Mouse (Mus musculus) skeletal muscle tissue, adult 2 months (tissue): ENCODE results near the gene Rpl28.
"Not testable (repeated sequence)": the region's sequence is repeated elsewhere in the genome, so short reads cannot be mapped to it uniquely, and the experiment has no call there.

Source experiments
- DNase-seq: peaks from one replicate; pipeline ENCODE4 v3.0.0-alpha.2; 2012; ENCODE audit warnings: low read depth, low spot score

Gene Rpl28

DNA sequence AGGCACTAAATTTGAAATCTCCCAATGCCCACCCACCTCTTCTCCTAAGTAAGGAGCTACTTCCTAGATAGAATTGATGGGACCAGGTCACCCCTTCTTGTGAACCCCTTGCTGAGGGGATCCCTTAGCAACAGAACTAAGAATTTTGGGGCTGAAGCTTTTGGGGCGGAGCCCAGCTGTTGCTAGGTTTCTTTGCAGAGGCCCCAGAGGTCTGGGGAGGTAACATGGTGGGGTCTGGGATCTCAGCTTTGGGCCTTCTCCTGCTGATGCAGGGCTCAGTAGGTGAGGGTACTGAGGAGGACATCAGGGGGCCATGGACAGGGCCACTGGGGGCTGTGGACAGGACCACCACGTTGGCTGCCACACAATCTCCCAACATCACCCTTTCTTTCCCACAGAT, 9.9 kb upstream of the Rpl28 start, which contains the start of the genes Il11 and Tmem190:
Gene Il11, minus strand, starts transcription at position 101 of the 400 bp plus-strand sequence.
Gene Tmem190, plus strand, starts transcription at position 179 of the 400 bp plus-strand sequence.
- no peak for DNase-seq

DNA sequence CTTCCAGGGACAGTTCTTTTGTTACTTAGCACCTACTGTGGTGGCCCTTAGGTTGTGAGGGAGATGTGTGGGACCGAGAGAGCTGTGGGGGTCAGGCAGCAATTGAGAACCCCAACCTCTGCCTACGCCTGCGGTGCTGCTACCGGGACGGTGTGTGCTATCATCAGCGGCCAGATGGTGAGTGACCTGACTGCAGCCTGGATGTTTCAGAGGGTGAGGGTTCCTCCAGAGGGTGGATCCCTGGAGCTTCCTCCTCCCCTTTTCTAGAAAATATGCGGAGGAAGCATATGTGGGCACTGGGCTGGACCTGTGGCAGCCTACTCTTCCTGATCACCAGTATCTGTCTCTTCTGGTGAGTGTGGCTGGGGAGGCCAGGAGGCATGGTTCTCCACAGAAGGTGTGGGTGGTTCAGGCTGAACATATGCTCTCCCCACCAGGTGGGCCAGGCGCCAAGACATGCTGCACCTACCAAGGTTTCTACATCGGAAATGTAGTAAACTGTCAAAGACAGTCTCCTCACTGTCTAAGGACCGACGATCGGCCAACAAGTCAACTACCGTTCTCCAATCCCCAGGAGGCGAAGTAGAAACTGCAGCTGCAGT, 8.9 kb upstream of the Rpl28 start:
- no peak for DNase-seq

DNA sequence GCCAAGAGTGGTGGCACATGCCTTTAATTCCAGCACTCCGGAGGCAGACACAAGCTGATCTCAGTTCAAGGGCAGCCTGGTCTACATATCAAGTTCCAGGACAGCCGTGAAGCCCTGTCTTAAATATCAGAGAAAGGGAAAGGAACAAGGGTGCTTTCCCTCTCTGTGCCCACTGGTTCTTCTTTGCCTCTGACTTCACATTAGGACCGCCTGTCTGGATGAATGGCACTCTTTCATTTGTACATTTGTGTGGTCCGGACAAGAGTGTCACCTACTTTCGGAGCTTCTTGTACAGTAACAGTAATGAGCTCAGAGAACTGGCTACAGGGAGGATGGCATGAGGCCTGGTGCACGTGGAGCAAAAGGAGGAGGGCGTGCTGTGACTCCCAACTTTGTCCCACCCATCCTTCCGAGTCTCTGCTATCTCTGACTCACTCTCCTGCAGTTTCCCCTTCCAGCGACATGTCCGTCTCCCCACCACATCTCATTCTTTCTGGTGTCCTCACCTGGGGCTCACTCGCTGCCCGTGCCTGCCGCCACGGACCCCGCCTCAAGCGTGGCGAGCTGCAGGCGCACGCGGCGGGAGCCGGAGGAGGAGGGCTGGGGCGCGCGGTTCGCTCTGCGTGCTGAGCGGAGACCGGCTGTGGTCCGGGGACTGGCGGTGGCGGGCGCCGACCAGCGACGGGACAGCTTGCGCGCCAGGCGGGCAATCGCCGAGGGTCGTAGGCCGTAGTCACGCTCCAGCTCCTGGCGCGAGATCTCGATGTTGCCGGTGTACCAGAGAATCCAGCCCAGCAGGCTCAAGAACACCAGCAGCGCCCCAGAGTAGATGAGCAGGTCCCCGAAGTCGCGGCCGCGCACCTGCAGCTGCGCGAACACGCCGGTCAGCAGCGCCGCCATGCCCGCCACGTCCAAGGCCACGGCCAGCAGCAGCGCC, 3.9 kb upstream of the Rpl28 start:
- peak; percentile 27 for DNase-seq

DNA sequence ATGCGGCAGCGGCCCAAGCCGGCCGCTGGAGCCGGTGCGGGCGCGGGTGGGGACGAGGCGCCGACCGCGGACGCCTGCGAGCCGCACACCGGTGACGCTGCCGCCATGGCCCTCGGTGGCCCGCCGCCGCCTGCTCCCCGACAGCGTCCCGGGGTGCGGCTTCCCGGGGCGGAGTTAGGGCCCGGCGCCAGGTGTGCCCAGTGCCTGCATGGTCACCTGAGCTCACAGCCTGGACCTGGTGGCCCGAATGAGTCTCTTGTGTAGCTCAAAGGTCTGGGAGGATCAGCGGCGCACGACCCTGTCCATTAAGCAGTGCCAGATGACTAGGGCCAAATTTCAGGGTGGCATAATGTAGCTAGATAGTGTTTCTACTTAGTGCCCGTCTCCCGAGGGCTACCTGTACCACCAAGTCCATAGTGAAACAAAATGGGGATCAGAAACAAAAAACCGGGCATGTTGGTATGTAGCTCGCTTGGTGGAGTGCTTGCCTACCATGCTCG, 3.2 kb upstream of the Rpl28 start, which contains the start of gene Tmem238:
Gene Tmem238, minus strand, starts transcription at position 221 of the 500 bp plus-strand sequence.
- peak; percentile 41 for DNase-seq

DNA sequence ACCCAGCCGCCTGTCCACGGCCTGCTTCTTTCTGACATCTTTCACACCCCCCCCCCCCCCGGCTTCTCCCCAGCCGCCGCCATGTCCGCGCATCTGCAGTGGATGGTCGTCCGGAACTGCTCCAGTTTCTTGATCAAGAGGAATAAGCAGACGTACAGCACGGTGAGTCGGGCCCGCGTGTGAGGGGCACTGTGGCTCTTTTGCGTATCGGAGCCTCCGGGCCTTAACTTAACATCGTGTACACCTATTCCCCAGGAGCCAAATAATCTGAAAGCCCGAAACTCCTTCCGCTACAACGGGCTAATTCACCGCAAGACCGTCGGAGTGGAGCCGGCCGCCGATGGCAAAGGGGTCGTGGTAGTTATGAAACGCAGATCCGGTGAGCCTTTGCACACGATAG, 574 bp downstream of the Rpl28 start:
- DNase-seq = not testable (repeated sequence)

DNA sequence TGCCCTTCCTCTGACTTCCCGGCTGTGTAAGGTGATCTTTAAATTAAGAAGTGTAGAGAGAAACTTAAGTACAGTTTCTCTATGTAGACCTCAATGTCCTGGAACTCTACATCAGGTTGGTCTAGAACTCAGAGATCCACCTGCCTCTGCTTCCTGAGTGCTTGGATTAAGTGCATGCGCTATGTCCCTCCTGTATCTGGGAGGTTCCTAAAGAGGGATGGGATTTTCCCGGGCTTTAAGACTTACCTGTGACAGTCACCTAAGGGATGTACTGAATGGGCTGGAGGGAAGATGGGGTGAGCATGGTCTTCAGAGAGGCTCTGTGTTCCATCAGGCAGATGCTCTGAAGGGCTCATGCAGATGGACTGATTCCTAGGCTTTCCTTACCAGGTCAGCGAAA, 1.0 kb downstream of the Rpl28 start:
- no peak for DNase-seq

DNA sequence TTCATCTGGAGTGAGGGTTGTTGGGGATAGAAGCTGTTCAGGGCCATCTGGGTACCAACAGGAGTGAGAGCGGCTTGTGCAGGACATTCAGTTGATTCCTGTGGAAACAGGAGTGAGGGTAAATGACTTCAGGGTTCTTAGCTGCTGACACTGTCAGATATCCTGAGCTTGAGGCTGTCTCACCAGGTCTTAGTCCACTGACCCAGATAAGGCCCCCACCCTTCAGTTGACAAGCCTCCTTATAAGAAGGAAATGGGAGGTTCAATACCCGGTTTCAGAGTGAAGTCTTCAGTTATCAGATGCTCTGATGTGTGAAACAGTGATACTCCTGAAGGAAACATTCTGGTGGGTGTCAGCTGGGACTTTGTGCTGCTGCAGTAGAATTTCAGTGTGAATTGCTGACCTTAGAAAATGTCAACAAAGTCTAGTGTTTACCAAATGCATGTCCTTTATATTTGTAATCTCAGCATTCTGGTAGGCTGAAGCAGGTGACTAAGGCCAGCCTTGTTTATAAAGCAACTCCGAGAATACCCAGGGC, 2.0 kb downstream of the Rpl28 start:
- no peak for DNase-seq

DNA sequence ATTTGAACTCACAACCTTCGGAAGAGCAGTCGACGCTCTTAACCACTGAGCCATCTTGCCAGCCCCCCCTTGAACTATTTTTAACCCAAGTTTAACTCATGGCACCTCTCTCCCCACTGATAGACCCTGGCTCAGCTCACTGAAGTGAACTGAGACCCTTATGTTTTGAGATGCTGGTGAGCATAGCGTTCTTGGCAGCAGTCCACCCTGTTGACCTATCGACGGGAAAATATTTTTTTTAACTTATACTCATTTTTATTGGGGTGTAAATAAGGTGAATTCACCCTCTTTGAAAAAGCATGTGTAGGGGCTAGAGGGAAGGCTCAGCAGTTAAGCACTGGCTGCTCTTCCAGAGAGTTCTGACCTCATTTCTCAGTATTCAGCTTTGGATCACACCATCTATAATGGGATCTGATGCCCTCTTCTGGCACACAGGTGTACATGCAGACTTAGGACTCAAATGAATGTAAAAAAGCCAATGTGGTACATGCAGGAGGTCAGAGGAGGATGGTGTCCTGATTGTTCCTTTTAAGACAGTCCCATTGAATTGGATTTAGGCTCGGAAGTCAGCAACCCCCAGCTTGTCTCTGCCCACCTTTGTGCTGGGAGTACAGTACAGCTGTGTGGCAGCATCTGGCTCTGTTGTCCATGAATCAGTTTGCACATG, 3.2 kb downstream of the Rpl28 start:
- peak; percentile 39 for DNase-seq

DNA sequence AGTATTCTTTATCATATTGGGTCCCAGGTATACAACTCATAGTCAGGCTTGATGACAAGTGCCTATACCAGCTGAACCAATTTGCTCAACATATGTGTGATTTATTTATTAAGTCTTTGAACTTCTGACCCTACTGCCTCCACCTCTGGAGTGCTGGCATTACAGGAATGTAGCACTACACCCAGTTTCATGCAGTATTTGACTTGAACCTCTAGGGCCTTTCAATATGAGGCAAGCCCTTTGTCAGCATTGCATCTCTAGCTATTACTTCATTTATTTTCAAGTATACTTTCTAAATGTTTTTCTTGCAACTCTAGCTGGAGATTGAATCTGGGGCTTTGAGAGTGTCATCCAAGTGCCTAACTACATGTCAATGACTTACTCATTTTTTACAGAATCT, 9.6 kb downstream of the Rpl28 start:
- DNase-seq = no peak

DNA sequence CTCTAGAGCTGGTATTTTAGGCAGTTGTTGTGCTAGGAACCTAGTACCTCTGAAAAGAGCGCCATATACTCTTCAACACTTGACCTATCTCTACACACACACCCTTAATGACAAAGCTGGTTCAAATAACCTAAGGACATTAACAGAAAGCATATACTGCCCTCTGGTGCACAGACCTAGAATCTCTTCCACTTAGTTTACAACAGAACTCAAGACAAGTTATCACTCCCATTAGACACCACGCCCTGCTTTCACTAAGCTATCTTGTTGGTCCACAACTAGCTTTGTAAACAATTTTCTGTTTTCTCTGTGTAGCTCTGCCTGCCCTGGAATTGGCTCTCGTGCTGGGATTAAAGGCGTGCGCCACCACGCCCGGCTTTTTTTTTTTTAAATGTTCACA, 14.0 kb downstream of the Rpl28 start:
- peak; percentile 35 for DNase-seq

DNA sequence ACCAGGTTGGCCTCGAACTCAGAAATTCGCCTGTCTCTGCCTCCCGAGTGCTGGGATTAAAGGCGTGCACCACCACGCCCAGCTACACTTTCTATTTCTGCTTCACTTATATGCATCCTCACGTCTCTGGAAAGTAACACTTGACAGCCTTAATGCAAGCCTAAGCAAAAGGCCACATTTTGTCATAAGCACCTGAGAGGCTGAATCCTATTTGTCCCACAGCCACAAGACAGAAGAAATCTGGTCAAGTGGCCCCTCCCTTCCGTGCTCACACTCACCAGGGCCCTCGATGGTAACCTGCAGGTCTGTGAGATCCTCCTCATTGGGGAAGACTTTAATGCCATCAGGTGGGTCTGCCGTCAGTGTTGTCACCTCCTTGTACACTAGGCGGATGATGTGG, 18.5 kb downstream of the Rpl28 start:
- DNase-seq = not testable (repeated sequence)

DNA sequence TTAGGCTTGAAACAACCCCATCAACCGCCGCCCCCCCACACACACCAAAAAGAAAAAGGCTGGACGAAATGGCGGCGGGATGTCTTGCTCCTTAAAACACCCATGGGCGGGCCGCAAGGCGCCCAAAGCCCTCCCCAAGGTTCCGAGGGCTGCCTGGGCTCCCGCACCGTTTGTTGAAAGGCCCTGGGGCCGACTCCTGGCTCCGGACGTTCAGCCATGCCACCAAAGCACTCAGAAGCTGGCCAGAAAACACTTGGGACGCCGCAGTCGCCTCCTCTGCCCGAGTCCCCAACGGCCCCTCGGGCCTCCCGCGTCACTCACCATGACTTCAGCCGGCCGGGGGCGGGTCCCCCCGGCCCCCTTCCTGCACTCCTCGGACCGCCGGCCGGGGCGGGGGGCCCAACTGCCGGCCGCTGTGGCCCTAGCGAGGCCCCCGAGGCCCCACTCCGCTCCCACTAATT, 19.2 kb downstream of the Rpl28 start:
- DNase-seq = no peak

DNA sequence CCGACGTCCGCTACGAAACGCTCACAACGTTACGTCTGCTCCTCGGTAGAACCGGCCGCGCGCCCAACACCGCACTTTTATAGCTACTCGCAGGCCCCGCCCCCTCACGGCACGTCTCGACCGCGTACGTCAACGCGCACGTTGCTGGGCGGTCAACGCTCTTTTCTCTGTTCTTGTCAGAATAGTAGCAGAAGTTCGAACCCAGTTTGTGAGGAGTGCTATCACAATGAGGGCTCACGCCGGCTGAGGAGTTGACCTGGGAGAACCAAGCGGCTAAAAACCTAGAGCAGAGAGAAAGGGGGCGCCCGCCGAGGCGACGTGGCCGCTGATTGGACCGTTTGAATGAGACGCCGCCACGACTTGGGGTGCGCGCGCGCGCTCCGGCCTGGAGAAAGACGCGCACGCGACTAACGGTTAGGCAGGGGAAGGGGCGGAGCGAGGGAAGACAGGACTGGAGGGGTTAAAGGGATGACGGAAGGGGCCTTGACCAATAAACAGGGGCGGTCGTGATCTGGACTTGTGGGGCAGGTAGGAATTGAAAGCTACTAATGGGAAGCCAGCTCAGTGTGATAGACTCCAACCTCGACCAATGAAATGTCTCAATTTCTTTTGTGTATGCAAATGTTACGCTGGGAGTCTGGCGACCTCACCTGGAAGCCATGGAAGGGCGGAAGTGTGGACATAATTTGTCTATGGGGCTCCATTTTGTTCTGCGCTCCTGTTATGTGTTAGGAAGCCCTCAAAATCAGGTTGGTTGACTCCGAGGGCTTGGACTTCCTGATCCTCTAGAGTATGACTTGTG, 19.8 kb downstream of the Rpl28 start, which contains the start of gene Ube2s:
Gene Ube2s, minus strand, starts transcription at position 288 of the 802 bp plus-strand sequence.
- DNase-seq = peak; percentile 99

DNA sequence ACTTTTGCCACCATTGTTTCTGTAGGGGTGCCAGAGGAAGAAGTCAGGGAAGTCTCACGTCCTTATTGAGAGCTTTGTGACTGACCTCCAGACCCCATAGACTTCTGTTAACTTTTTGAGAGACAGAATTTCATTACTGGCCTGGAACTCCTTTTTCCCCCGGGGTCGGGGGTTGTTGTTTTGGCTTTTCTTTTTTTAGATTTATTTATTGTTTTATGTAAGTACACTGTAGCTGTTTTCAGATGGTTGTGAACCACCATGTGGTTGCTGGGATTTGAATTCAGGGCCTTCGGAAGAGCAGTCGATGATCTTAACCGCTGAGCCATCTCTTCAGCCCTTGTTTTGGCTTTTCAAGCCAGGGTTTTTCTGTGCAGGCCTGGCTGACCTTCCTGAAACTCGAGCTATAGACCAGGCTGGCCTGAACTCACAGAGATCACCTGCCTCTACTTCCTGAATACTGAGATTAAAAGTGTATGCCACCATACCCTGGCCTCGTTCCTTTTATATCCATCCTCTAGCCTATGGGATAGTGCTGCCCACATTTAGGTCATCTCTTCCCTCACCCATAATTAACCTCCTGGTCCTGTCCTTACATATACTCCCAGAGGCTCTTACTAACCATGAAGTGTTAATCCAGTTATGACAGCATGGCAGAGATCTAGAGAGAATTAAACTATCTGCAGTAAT, 20.6 kb downstream of the Rpl28 start:
- no peak for DNase-seq

DNA sequence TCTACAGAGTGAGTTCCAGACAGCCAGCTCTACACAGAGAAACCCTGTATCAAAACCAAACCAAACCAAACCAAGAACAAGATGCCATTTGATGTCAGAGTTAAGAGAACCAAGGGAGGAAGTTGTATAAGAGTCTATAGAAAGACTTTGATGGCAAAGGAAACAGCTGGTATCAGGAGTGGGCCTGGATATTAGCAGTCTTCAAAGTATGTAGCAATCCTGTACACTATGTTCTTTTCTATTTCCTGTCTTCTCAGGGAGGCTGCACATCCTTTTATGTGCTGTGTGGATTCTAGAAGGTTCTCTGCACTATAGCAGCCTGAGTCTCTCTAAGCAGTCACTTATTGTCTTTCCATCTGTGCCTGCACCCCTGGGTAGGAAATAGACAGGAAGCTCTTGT, 23.9 kb downstream of the Rpl28 start:
- no peak for DNase-seq

DNA sequence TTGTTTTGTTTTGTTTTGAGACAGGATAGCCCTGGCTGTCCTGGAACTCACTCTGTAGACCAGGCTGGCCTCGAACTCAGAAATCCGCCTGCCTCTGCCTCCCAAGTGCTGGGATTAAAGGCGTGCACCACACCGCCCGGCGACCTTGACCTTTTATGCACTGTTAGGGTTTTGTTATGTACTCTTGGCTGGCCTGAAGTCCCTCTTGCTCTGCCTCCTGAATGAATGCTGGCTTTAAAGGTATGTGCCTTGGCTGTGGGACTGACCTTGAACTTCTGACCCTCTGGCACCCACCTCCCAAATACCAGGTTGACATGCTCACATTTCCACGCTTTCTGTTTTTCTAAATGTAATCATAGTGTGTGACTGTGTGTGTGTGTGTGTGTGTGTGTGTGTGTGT, 28.3 kb downstream of the Rpl28 start:
- not testable (repeated sequence) for DNase-seq

DNA sequence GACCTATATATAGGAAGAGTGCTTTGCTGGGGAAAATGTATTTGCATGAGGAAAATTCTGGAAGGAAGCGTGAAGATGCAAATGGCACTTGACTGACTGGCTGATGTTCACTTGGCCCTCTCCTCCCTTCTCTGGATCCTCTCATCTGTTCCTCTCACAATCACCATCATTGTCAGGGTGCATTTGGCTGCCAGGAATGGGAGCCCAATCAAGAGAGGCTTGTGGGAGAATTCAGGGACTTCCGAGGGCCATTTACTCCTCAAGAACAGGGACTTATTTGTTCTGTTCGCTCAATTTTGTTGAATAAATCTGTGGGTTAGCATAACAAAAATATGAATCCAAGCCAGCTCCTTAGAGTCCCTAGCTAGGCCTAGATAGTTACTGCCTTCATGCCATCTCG, 29.0 kb downstream of the Rpl28 start:
- no peak for DNase-seq

DNA sequence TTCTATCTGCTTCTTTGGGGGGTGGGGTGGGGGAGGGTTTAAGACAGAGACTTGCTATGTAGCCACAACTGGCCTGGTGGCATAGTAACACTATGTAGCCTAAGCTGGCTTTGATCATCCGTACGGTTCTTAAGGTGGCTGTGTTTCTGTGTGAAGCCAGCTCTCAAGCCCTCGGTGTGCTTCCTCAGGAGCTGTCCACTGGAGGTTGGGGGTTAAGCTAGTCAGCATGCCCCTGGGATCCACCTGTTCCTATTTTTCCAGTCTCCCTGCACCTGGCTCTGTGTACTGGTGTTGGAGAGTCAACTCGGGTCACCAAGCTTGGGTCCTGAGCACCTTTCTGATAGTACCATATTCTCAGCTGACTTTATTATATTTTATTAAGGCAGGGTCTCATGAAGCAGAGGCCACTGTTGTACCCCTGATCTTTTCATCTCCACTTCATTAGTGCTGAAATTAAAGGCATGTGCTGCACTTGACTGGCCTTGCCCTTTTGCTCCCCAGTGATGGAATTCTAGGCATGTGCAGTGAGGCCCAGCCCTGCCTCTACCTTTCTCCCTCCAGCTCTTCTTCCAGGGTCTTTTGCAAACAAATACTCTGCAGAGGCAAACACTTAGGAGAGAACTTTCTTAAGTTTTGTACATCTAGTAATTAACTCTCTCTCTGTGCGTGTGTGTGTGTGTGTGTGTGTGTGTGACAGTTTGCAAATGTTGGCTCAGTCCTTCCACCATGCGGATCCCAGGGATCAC, 29.7 kb downstream of the Rpl28 start:
- DNase-seq = no peak

DNA sequence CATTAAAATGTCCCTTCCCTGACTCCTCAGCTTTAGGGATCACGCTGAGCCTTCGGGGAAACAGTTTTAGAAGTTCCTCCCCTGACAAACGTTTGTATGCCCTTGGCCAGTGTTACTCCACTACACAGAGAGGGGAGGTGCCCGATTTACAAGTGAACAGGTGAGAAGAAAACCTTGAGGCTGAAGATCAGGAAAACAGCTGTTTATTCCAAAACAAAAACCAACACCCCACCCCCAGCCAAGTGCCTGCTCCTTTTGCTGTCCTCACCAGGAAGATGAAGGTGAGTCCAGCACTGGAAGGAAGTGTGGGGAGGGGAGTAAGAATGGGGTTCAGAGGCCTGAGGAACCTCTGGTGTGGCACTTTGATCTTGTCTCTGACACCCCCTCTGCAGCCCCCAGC, 32.7 kb downstream of the Rpl28 start:
- DNase-seq = no peak
